In genomic region chr4:135986301-135986942, GRCm38 (mm10) we compare ENCODE assay signal across 8 mouse cellular contexts. TPM values are rescaled to one million over a fixed set of nuclear protein-coding genes. Genes with fewer than 3 reads are reported as not detected.
DNase-seq lines count a peak whose midpoint lies in the region; ATAC-seq and TF ChIP-seq lines count a peak whose summit lies in the region.

No protein-coding gene starts in this region.

- H3K27me3 ChIP-seq in kidney, embryonic 16.5 days (ENCODE audit: insufficient read depth, low read length), result no peaks in the 10 kb centered on the region
- H3K27me3 ChIP-seq in heart, postnatal 0 days (ENCODE audit: control insufficient read depth, insufficient read depth, low read length), result no peaks in the 10 kb centered on the region

- peaks cover 13% of the 10 kb centered on the region; the same call in 1 of the 2 replicates for H3K79me2 ChIP-seq in macrophage (ENCODE audit: inconsistent target)

- peaks cover 18% of the 10 kb centered on the region for H3K4me1 ChIP-seq in kidney, embryonic 16.5 days (ENCODE audit: insufficient read depth, low read length)
- H3K4me1 ChIP-seq in bone marrow, adult 2 months (ENCODE audit: control insufficient read depth, insufficient read depth, low read length), result no peaks in the 10 kb centered on the region; the same call in 1 of the 2 replicates
- 0 out of 2 replicates have a peak, but pooled peaks cover 9% of the 10 kb centered on the region for H3K4me1 ChIP-seq in heart, postnatal 0 days (ENCODE audit: control insufficient read depth, insufficient read depth)

- H3K9ac ChIP-seq in kidney, embryonic 16.5 days (replicated peaks; ENCODE audit: low read length), result peak overlapping the region; percentile 93
- peak overlapping the region; percentile 92 for H3K9ac ChIP-seq in heart, postnatal 0 days (replicated peaks; ENCODE audit: low read depth, low read length)

- peaks cover 18% of the 10 kb centered on the region for H3K36me3 ChIP-seq in kidney, embryonic 16.5 days (ENCODE audit: insufficient read depth, low read length)
- peaks cover 21% of the 10 kb centered on the region; the same call in 1 of the 2 replicates for H3K36me3 ChIP-seq in heart, postnatal 0 days (replicated peaks; ENCODE audit: control insufficient read depth, insufficient read depth, low read length)
- H3K36me3 ChIP-seq in macrophage (ENCODE audit: inconsistent target), result no peaks in the 10 kb centered on the region

- no peak for DNase-seq in kidney, postnatal 14 days
- DNase-seq in heart, postnatal 0 days (ENCODE audit: low spot score), result no peak
- DNase-seq in left cerebral cortex, postnatal 4 days, result no peak
- no peak for DNase-seq in adrenal gland, postnatal 25 days

- ATAC-seq in kidney, embryonic 16.5 days (ENCODE audit: low FRiP score, low TSS enrichment), result peak; percentile 2; the same call in 1 of the 2 replicates
- ATAC-seq in heart, postnatal 0 days (ENCODE audit: insufficient read depth, low read depth), result peak; percentile 20; the same call in 1 of the 2 replicates
- no peak for ATAC-seq in monocyte, adult 5-6 weeks (replicated peaks; ENCODE audit: insufficient number of reproducible peaks, low FRiP score, low TSS enrichment, poor library complexity, severe bottlenecking)

- no peak for TF ChIP-seq EP300 in heart, postnatal 0 days (IDR thresholded peaks at IDR 0.05; ENCODE audit: low read depth)

- intact Hi-C loops in left cerebral cortex, postnatal 4 days (cut with DNase I), result no loop called here

- WGBS in kidney, embryonic 16.5 days, result 7% methylated on average over 23 of the region's 23 CpGs
- WGBS in bone marrow, adult 2 months, result 10% methylated on average over 23 of the region's 23 CpGs
- 10% methylated on average over 23 of the region's 23 CpGs for WGBS in heart, postnatal 0 days
- WGBS in macrophage (ENCODE audit: missing documents), result 9% methylated on average over 23 of the region's 23 CpGs

- TF ChIP-seq POLR2A in bone marrow, adult 2 months (IDR thresholded peaks at IDR 0.05; ENCODE audit: borderline replicate concordance, control insufficient read depth, low read depth, low read length), result no peak

- peak overlapping the region; percentile 58 for H3K4me2 ChIP-seq in kidney, embryonic 16.5 days (replicated peaks; ENCODE audit: low read depth, low read length)
- H3K4me2 ChIP-seq in heart, postnatal 0 days (ENCODE audit: low read depth, low read length), result peak overlapping the region; percentile 98

- no peak for TF ChIP-seq CTCF in bone marrow, adult 2 months (IDR thresholded peaks at IDR 0.05; ENCODE audit: control insufficient read depth, insufficient read depth, low read length)
- TF ChIP-seq CTCF in heart, postnatal 0 days (IDR thresholded peaks at IDR 0.05; ENCODE audit: low read depth), result no peak

- H3K27ac ChIP-seq in kidney, embryonic 16.5 days (ENCODE audit: low read length), result peak overlapping the region; percentile 83
- peak overlapping the region; percentile 90 for H3K27ac ChIP-seq in bone marrow, adult 2 months (ENCODE audit: control insufficient read depth, insufficient read depth, low read depth, low read length, poor library complexity)
- peak overlapping the region; percentile 70 for H3K27ac ChIP-seq in heart, postnatal 0 days (ENCODE audit: low read depth)
- peak overlapping the region; percentile 8; the same call in 1 of the 2 replicates for H3K27ac ChIP-seq in macrophage

- no peaks in the 10 kb centered on the region for H3K9me3 ChIP-seq in kidney, embryonic 16.5 days (ENCODE audit: low read length)
- no peaks in the 10 kb centered on the region for H3K9me3 ChIP-seq in heart, postnatal 0 days (replicated peaks; ENCODE audit: control insufficient read depth, low read length)

- H3K4me3 ChIP-seq in kidney, embryonic 16.5 days (ENCODE audit: low read length), result peak overlapping the region; percentile 90
- H3K4me3 ChIP-seq in bone marrow, adult 2 months (replicated peaks; ENCODE audit: control insufficient read depth, low read depth, low read length), result peak overlapping the region; percentile 84
- H3K4me3 ChIP-seq in heart, postnatal 0 days (ENCODE audit: low read depth, low read length), result peak overlapping the region; percentile 91
- peak overlapping the region; percentile 67 for H3K4me3 ChIP-seq in macrophage (ENCODE audit: inconsistent target)

RNA-seq across cellular contexts. Expression of gene Pithd1, which starts 0.6 kb away (rescaled TPM):
- 46.8 and 48.7 TPM in 2 replicates for polyA plus RNA-seq in kidney, embryonic 16.5 days (2015; fragmentation: Nextera tagmentation; extraction: Ambion mirVana)
- 48.2 and 49.8 TPM in 2 replicates for polyA plus RNA-seq in bone marrow, adult 2 months (2011; ENCODE audit: insufficient read depth, insufficient read length, low replicate concordance, missing spikeins)
- 24.4 and 35.7 TPM in 2 replicates for total RNA-seq in heart, postnatal 0 days (2014; rRNA removed; ENCODE audit: low replicate concordance)
- 29.5 and 30.7 TPM in 2 replicates for polyA plus RNA-seq in heart, postnatal 0 days (2015; fragmentation: Nextera tagmentation; extraction: Ambion mirVana)
- total RNA-seq in macrophage (2018; cell fraction: chromatin; rRNA removed), result 10 to 100 TPM in 15 of 26 experiments, 1 to 10 TPM in 11; 1.5 to 33.8 (median 12.7) TPM
- 10 to 100 TPM in 21 of 26 experiments, 1 to 10 TPM in 5; 8.3 to 22.3 (median 13.6) TPM for total RNA-seq in macrophage (2018; cell fraction: cytosol; rRNA removed)
- 10 to 100 TPM in 3 of 26 experiments, 1 to 10 TPM in 23; 1.3 to 18.9 (median 7.0) TPM for total RNA-seq in macrophage (2018; cell fraction: nucleus; rRNA removed)
- 21.2 to 24.6 TPM (median 22.0 TPM) in 3 replicates for polyA plus RNA-seq in macrophage (2018)
- 33.5 to 49.4 TPM (median 35.4 TPM) in 3 replicates for total RNA-seq in monocyte, adult 5-6 weeks (2017)
- 10 to 100 TPM; 31.0 to 38.1 TPM for total RNA-seq in left cerebral cortex, postnatal 4 days (2021)
- total RNA-seq in adrenal gland, postnatal 25 days (2021), result 30.8 and 33.2 TPM in 2 replicates

RNA-seq across cellular contexts. Expression of gene Lypla2, which starts 14.0 kb away (rescaled TPM):
- 143 and 147 TPM in 2 replicates for polyA plus RNA-seq in kidney, embryonic 16.5 days (2015; fragmentation: Nextera tagmentation; extraction: Ambion mirVana)
- polyA plus RNA-seq in bone marrow, adult 2 months (2011; ENCODE audit: insufficient read depth, insufficient read length, low replicate concordance, missing spikeins), result 34.8 and 42.1 TPM in 2 replicates
- 53.0 and 58.4 TPM in 2 replicates for total RNA-seq in heart, postnatal 0 days (2014; rRNA removed; ENCODE audit: low replicate concordance)
- polyA plus RNA-seq in heart, postnatal 0 days (2015; fragmentation: Nextera tagmentation; extraction: Ambion mirVana), result 63.3 and 66.8 TPM in 2 replicates
- total RNA-seq in macrophage (2018; cell fraction: chromatin; rRNA removed), result 10 to 100 TPM; 22.2 to 96.4 (median 45.7) TPM
- total RNA-seq in macrophage (2018; cell fraction: cytosol; rRNA removed), result 10 to 100 TPM; 47.7 to 84.9 (median 68.4) TPM
- total RNA-seq in macrophage (2018; cell fraction: nucleus; rRNA removed), result 10 to 100 TPM; 27.6 to 71.9 (median 44.6) TPM
- 41.4 to 77.2 TPM (median 65.0 TPM) in 3 replicates for polyA plus RNA-seq in macrophage (2018)
- total RNA-seq in monocyte, adult 5-6 weeks (2017), result 28.2 to 39.4 TPM (median 36.0 TPM) in 3 replicates
- 100 to 1,000 TPM; 110 to 122 TPM for total RNA-seq in left cerebral cortex, postnatal 4 days (2021)
- total RNA-seq in adrenal gland, postnatal 25 days (2021), result 66.4 and 74.3 TPM in 2 replicates

RNA-seq across cellular contexts. Expression of gene Gale, which starts 22.9 kb away (rescaled TPM):
- 40.6 and 40.7 TPM in 2 replicates for polyA plus RNA-seq in kidney, embryonic 16.5 days (2015; fragmentation: Nextera tagmentation; extraction: Ambion mirVana)
- polyA plus RNA-seq in bone marrow, adult 2 months (2011; ENCODE audit: insufficient read depth, insufficient read length, low replicate concordance, missing spikeins), result 4.7 and 11.0 TPM in 2 replicates
- total RNA-seq in heart, postnatal 0 days (2014; rRNA removed; ENCODE audit: low replicate concordance), result 6.7 and 18.2 TPM in 2 replicates
- 10.4 and 11.8 TPM in 2 replicates for polyA plus RNA-seq in heart, postnatal 0 days (2015; fragmentation: Nextera tagmentation; extraction: Ambion mirVana)
- total RNA-seq in macrophage (2018; cell fraction: chromatin; rRNA removed), result 10 to 100 TPM in 14 of 26 experiments, 1 to 10 TPM in 12; 3.2 to 21.6 (median 10.5) TPM
- total RNA-seq in macrophage (2018; cell fraction: cytosol; rRNA removed), result 1 to 10 TPM; 4.3 to 8.2 (median 6.9) TPM
- total RNA-seq in macrophage (2018; cell fraction: nucleus; rRNA removed), result 10 to 100 TPM in 7 of 26 experiments, 1 to 10 TPM in 19; 3.3 to 23.2 (median 7.9) TPM
- polyA plus RNA-seq in macrophage (2018), result 3.5 to 12.3 TPM (median 7.7 TPM) in 3 replicates
- total RNA-seq in monocyte, adult 5-6 weeks (2017), result 1.5 to 3.7 TPM (median 2.7 TPM) in 3 replicates
- total RNA-seq in left cerebral cortex, postnatal 4 days (2021), result 10 to 100 TPM; 30.9 to 35.8 TPM
- total RNA-seq in adrenal gland, postnatal 25 days (2021), result 13.0 and 15.7 TPM in 2 replicates

RNA-seq across cellular contexts. Expression of gene Eloa, which starts 35.1 kb away (rescaled TPM):
- 45.1 and 45.2 TPM in 2 replicates for polyA plus RNA-seq in kidney, embryonic 16.5 days (2015; fragmentation: Nextera tagmentation; extraction: Ambion mirVana)
- polyA plus RNA-seq in bone marrow, adult 2 months (2011; ENCODE audit: insufficient read depth, insufficient read length, low replicate concordance, missing spikeins), result 16.8 and 22.9 TPM in 2 replicates
- 24.8 and 28.2 TPM in 2 replicates for total RNA-seq in heart, postnatal 0 days (2014; rRNA removed; ENCODE audit: low replicate concordance)
- polyA plus RNA-seq in heart, postnatal 0 days (2015; fragmentation: Nextera tagmentation; extraction: Ambion mirVana), result 20.5 and 21.0 TPM in 2 replicates
- 10 to 100 TPM; 18.4 to 67.4 (median 37.6) TPM for total RNA-seq in macrophage (2018; cell fraction: chromatin; rRNA removed)
- total RNA-seq in macrophage (2018; cell fraction: cytosol; rRNA removed), result 100 to 1,000 TPM in 1 of 26 experiments, 10 to 100 TPM in 25; 45.3 to 103 (median 79.2) TPM
- 10 to 100 TPM; 30.2 to 99.8 (median 57.5) TPM for total RNA-seq in macrophage (2018; cell fraction: nucleus; rRNA removed)
- 60.5 to 79.3 TPM (median 67.6 TPM) in 3 replicates for polyA plus RNA-seq in macrophage (2018)
- total RNA-seq in monocyte, adult 5-6 weeks (2017), result 58.0 to 71.9 TPM (median 68.5 TPM) in 3 replicates
- total RNA-seq in left cerebral cortex, postnatal 4 days (2021), result 10 to 100 TPM; 34.9 to 36.1 TPM
- 40.8 and 42.3 TPM in 2 replicates for total RNA-seq in adrenal gland, postnatal 25 days (2021)

RNA-seq across cellular contexts. Expression of gene Hmgcl, which starts 40.2 kb away (rescaled TPM):
- 86.5 and 93.2 TPM in 2 replicates for polyA plus RNA-seq in kidney, embryonic 16.5 days (2015; fragmentation: Nextera tagmentation; extraction: Ambion mirVana)
- 39.0 and 65.5 TPM in 2 replicates for polyA plus RNA-seq in bone marrow, adult 2 months (2011; ENCODE audit: insufficient read depth, insufficient read length, low replicate concordance, missing spikeins)
- 44.3 and 48.8 TPM in 2 replicates for total RNA-seq in heart, postnatal 0 days (2014; rRNA removed; ENCODE audit: low replicate concordance)
- 97.5 and 101 TPM in 2 replicates for polyA plus RNA-seq in heart, postnatal 0 days (2015; fragmentation: Nextera tagmentation; extraction: Ambion mirVana)
- total RNA-seq in macrophage (2018; cell fraction: chromatin; rRNA removed), result 100 to 1,000 TPM in 8 of 26 experiments, 10 to 100 TPM in 18; 25.9 to 210 (median 73.0) TPM
- 10 to 100 TPM; 25.9 to 74.0 (median 39.7) TPM for total RNA-seq in macrophage (2018; cell fraction: cytosol; rRNA removed)
- total RNA-seq in macrophage (2018; cell fraction: nucleus; rRNA removed), result 100 to 1,000 TPM in 4 of 26 experiments, 10 to 100 TPM in 22; 19.2 to 124 (median 43.3) TPM
- polyA plus RNA-seq in macrophage (2018), result 34.9 to 87.9 TPM (median 66.0 TPM) in 3 replicates
- 56.8 to 67.9 TPM (median 60.9 TPM) in 3 replicates for total RNA-seq in monocyte, adult 5-6 weeks (2017)
- 10 to 100 TPM; 30.2 to 33.9 TPM for total RNA-seq in left cerebral cortex, postnatal 4 days (2021)
- total RNA-seq in adrenal gland, postnatal 25 days (2021), result 52.6 and 57.3 TPM in 2 replicates

Comparison
In these comparisons a context has a peak if more than half of its experiments do, and no peak if none do; other contexts are left out.
1. H3K27ac ChIP-seq: peak in every context shown above with its lines; median percentile 90 in bone marrow, adult 2 months; 83 in kidney, embryonic 16.5 days; 70 in heart, postnatal 0 days; 8 in macrophage.